Mouse (Mus musculus): ENCODE measurements around the gene Upp1.
A peak's percentile ranks its signal among the peaks of the same experiment; 100 is the strongest.

GRCm38 (mm10) chr11:9136471-9136870 lies 18.6 kb downstream of the Upp1 start:
- no peak for TF ChIP-seq POLR2A (IDR thresholded peaks at IDR 0.05; ENCODE audit: low read depth, low read length)
- TF ChIP-seq CTCF (conservative IDR thresholded peaks at IDR 0.05; ENCODE audit: insufficient read depth, insufficient read length, low read depth, low read length) = peak; percentile 100; the same call in 1 of the 2 replicates
